Mouse (Mus musculus): Measurements from ENCODE around the gene Rabggtb.

Gene Rabggtb

GRCm38 (mm10) chr3:153926333-153926732 lies 13.5 kb upstream of the Rabggtb start:
- intact Hi-C loops (cut with DNase I), result no loop called here

- intact Hi-C loops (cut with DNase I), result no loop called here
These were observed 8.5 kb upstream of the Rabggtb start for GRCm38 (mm10) chr3:153921147-153921910.

- intact Hi-C loops (cut with DNase I), result loop anchor here (10.0 kb wide), 1 partner anchor 1178 kb away; the partner anchor contains the start of genes Fpgt and Lrriq3
These were observed 4.4 kb upstream of the Rabggtb start for GRCm38 (mm10) chr3:153917200-153917599.

GRCm38 (mm10) chr3:153913510-153914243 lies 868 bp upstream of the Rabggtb start:
- intact Hi-C loops (cut with DNase I), result loop anchor here (10.0 kb wide), 1 partner anchor 1181 kb away; the partner anchor contains the start of genes Fpgt and Lrriq3

- intact Hi-C loops (cut with DNase I), result loop anchor here (10.0 kb wide), 1 partner anchor 1183 kb away; the partner anchor contains the start of genes Fpgt and Lrriq3
These were observed 848 bp downstream of the Rabggtb start for GRCm38 (mm10) chr3:153911882-153912440.

GRCm38 (mm10) chr3:153911197-153911881 lies 1.5 kb downstream of the Rabggtb start:
- intact Hi-C loops (cut with DNase I), result loop anchor here (10.0 kb wide), 1 partner anchor 1183 kb away; the partner anchor contains the start of genes Fpgt and Lrriq3

- intact Hi-C loops (cut with DNase I), result loop anchor here (10.0 kb wide), 1 partner anchor 1184 kb away; the partner anchor contains the start of genes Fpgt and Lrriq3
These were observed 2.3 kb downstream of the Rabggtb start for GRCm38 (mm10) chr3:153910489-153910888.

GRCm38 (mm10) chr3:153908919-153909318 lies 3.9 kb downstream of the Rabggtb start:
- intact Hi-C loops (cut with DNase I), result loop anchor here (10.0 kb wide), 1 partner anchor 316 kb away; no protein-coding TSS in a partner anchor

GRCm38 (mm10) chr3:153906136-153906871 lies 6.5 kb downstream of the Rabggtb start, which contains the start of gene Msh4:
Msh4 (minus strand) TSS chr3:153906138.
- intact Hi-C loops (cut with DNase I), result loop anchor here (10.0 kb wide), 1 partner anchor 318 kb away; no protein-coding TSS in a partner anchor

GRCm38 (mm10) chr3:153905251-153906135 lies 7.3 kb downstream of the Rabggtb start:
- intact Hi-C loops (cut with DNase I), result loop anchor here (10.0 kb wide), 1 partner anchor 319 kb away; no protein-coding TSS in a partner anchor

- intact Hi-C loops (cut with DNase I), result loop anchor here (10.0 kb wide), 1 partner anchor 320 kb away; no protein-coding TSS in a partner anchor
These were observed 8.2 kb downstream of the Rabggtb start for GRCm38 (mm10) chr3:153904586-153904985.

- intact Hi-C loops (cut with DNase I), result loop anchor here (10.0 kb wide), 1 partner anchor 322 kb away; no protein-coding TSS in a partner anchor
These were observed 10.2 kb downstream of the Rabggtb start for GRCm38 (mm10) chr3:153902595-153902994.

GRCm38 (mm10) chr3:153901904-153902303 lies 10.9 kb downstream of the Rabggtb start:
- intact Hi-C loops (cut with DNase I), result loop anchor here (10.0 kb wide), 1 partner anchor 323 kb away; no protein-coding TSS in a partner anchor

GRCm38 (mm10) chr3:153897216-153897615 lies 15.6 kb downstream of the Rabggtb start:
- intact Hi-C loops (cut with DNase I), result no loop called here

GRCm38 (mm10) chr3:153895454-153895853 lies 17.4 kb downstream of the Rabggtb start:
- intact Hi-C loops (cut with DNase I), result no loop called here

- intact Hi-C loops (cut with DNase I), result no loop called here
These were observed 23.5 kb downstream of the Rabggtb start for GRCm38 (mm10) chr3:153889188-153889781.

- intact Hi-C loops (cut with DNase I), result no loop called here
These were observed 24.7 kb downstream of the Rabggtb start for GRCm38 (mm10) chr3:153888141-153888540.

GRCm38 (mm10) chr3:153886296-153886695 lies 26.5 kb downstream of the Rabggtb start:
- intact Hi-C loops (cut with DNase I), result no loop called here
